Mouse (Mus musculus) ES-E14 (cell line): ENCODE measurements at regions not wholly inside any gene's neighbourhood (a gene's known extent, or its start where the extent isn't known, plus 50 kb on each side); places are given as distances from the start of the nearest gene placed in this dataset.

Source experiments
- DNase-seq: peaks from one replicate; pipeline ENCODE4 v3.0.0-alpha.2; 2013; ENCODE audit warnings: low read depth, low spot score
- H3K27ac ChIP-seq: 2 replicates; pipeline ENCODE4 v1.5.1; 2012; ENCODE audit warnings: low read depth, mild to moderate bottlenecking, low read length, moderate library complexity, mixed read lengths; ENCODE audit not compliant: poor library complexity, insufficient read depth, severe bottlenecking
- H3K36me3 ChIP-seq: 2 replicates; pipeline ENCODE4 v1.6.1; 2012; ENCODE audit warnings: mild to moderate bottlenecking, low read length, moderate library complexity, mixed read lengths; ENCODE audit not compliant: control insufficient read depth, poor library complexity, insufficient read depth, severe bottlenecking
- H3K4me1 ChIP-seq, 2 experiments: fragments of 150-350 bp in 1 of 2; sonication (generic) in 1 of 2; 2 replicates each; pipeline ENCODE4 v1.6.1; 2012; ENCODE audit warnings: low read length in 2 of 2, mild to moderate bottlenecking in 1 of 2, mixed read lengths in 1 of 2; ENCODE audit not compliant: control insufficient read depth in 2 of 2, insufficient read depth in 2 of 2, poor library complexity in 1 of 2
- H3K4me3 ChIP-seq, 2 experiments: fragments of 150-350 bp in 1 of 2; sonication (generic) in 1 of 2; 2 replicates each; pipeline ENCODE4 v1.5.1; 2012; ENCODE audit warnings: low read length in 2 of 2, low read depth in 1 of 2, mild to moderate bottlenecking in 1 of 2, mixed read lengths in 1 of 2; ENCODE audit not compliant: insufficient read depth in 1 of 2, poor library complexity in 1 of 2, severe bottlenecking in 1 of 2
- H3K9ac ChIP-seq: 2 replicates; pipeline ENCODE4 v1.6.1; 2012; ENCODE audit warnings: low read depth, mild to moderate bottlenecking, low read length, mixed read lengths; ENCODE audit not compliant: poor library complexity, insufficient read depth, severe bottlenecking
- H3K9me3 ChIP-seq: fragments of 150-350 bp; sonication (generic); 2 replicates; pipeline ENCODE4 v1.6.1; 2012; ENCODE audit warnings: low read depth, mild to moderate bottlenecking, low read length; ENCODE audit not compliant: control insufficient read depth, insufficient read depth
- CHD2 ChIP-seq: IDR thresholded peaks from 2 replicates; pipeline ENCODE4 v1.6.1; 2014; ENCODE audit warnings: mild to moderate bottlenecking, low read depth, low read length, inconsistent platforms
- HCFC1 ChIP-seq: IDR thresholded peaks from 2 replicates; pipeline ENCODE4 v1.6.1; 2012; ENCODE audit warnings: low read length, inconsistent platforms, borderline replicate concordance; ENCODE audit not compliant: insufficient read depth
- MAFK ChIP-seq: IDR thresholded peaks from 2 replicates; pipeline ENCODE4 v1.6.1; 2014; ENCODE audit warnings: mild to moderate bottlenecking, low read depth, low read length, inconsistent platforms; ENCODE audit not compliant: insufficient read depth
- ZC3H11A ChIP-seq: IDR thresholded peaks from 2 replicates; pipeline ENCODE4 v1.6.1; 2012; ENCODE audit warnings: low read depth, mild to moderate bottlenecking, inconsistent platforms, low read length, borderline replicate concordance
- ZNF384 ChIP-seq: IDR thresholded peaks from 2 replicates; pipeline ENCODE4 v1.6.1; 2012; ENCODE audit warnings: low read depth, low read length, inconsistent platforms
- in situ Hi-C, 2 experiments: fragments of 600-800 bp; cut with MboI; formaldehyde crosslinking; loops; one replicate each; pipeline ENCODE4 v1.15.1; 2025; ENCODE audit warnings: low sequenced_read_pairs in 2 of 2, inconsistent platforms in 1 of 2; ENCODE audit not compliant: unreplicated experiment in 2 of 2

DNA sequence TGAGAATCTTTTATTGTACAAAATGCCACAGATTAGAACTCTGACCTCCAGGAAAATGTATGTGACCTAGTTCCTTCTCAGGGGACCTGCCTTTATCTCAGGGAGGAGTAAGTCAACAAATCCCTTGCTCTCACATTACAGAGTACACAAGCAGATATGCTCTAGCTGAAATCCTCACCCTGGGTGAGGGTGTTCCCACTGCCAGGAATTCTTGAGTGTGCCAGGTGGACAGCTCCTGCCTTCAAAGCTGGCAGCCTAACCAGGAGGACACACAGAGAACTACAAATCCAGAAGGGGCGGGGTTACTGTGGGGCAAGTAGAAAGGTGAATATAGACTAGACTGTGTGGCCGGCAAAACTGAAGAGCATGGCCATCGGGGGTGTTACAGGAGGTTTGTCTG lies 141.9 kb upstream of the Cdyl start:
- Histone ChIP-seq H3K9ac (no peak overlapping the region), H3K36me3 (no peaks in the 10 kb centered on the region), H3K4me1 (no peaks in the 10 kb centered on the region), H3K9me3 (no peaks in the 10 kb centered on the region), H3K4me3 (no peak overlapping the region), H3K27ac (no peak overlapping the region)
- TF ChIP-seq MAFK (no peak), CHD2 (no peak), ZNF384 (no peak), ZC3H11A (no peak), HCFC1 (no peak)
- DNase-seq: no peak
- in situ Hi-C loops: no loop called here

DNA sequence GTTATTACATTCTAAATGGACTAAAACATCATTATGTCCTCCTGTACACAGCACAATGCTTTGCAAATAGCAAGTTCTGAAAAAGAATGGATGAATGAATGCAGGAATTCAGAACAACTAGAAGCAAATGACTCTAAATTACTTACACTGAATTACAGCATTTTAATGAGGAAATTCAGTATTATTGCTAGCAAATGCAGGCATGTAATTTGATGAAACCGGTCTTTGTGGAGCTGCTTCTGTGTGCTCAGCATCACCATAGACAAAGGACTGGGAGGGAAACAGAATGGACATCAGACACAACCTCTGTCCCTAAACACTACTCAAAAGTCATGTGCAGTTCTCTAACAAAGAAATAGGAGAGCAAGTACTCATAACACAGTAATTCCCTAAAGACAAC lies 137.4 kb upstream of the Cdyl start:
- TF ChIP-seq CHD2: no peak
- no peak for TF ChIP-seq MAFK
- TF ChIP-seq ZC3H11A: no peak
- TF ChIP-seq ZNF384: no peak
- no peak for TF ChIP-seq HCFC1
- H3K9ac ChIP-seq: no peak overlapping the region
- no peaks in the 10 kb centered on the region for H3K4me1 ChIP-seq
- no peaks in the 10 kb centered on the region for H3K9me3 ChIP-seq
- DNase-seq: no peak
- H3K27ac ChIP-seq: no peak overlapping the region
- H3K36me3 ChIP-seq: no peaks in the 10 kb centered on the region
- in situ Hi-C loops: no loop called here
- no peak overlapping the region for H3K4me3 ChIP-seq

DNA sequence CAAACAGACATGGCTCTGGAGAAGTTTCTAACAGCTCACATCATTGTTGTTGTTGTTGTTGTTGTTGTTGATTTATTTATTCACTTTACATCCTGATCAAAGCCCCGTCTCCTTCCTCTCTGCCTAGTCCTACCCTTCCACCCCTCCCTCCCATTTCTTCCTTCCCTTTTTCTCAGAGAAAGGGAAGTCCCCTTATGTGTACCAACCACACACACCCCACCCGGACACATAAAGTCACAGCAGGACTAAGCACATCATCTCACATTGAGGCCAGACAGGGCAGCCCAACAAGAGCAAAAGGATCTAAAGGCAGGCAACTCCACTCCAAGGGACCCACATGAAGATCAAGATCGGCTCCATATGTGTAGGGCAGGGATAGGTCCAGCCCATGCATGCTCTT lies 130.1 kb upstream of the Cdyl start:
- DNase-seq: no peak
- H3K9ac ChIP-seq: no peak overlapping the region
- no peaks in the 10 kb centered on the region for H3K4me1 ChIP-seq
- TF ChIP-seq MAFK: no peak
- TF ChIP-seq ZNF384: no peak
- no peak for TF ChIP-seq CHD2
- no peak for TF ChIP-seq HCFC1
- TF ChIP-seq ZC3H11A: no peak
- no peak overlapping the region for H3K27ac ChIP-seq
- no peaks in the 10 kb centered on the region for H3K36me3 ChIP-seq
- H3K9me3 ChIP-seq: no peaks in the 10 kb centered on the region
- in situ Hi-C loops: no loop called here
- H3K4me3 ChIP-seq: no peak overlapping the region

DNA sequence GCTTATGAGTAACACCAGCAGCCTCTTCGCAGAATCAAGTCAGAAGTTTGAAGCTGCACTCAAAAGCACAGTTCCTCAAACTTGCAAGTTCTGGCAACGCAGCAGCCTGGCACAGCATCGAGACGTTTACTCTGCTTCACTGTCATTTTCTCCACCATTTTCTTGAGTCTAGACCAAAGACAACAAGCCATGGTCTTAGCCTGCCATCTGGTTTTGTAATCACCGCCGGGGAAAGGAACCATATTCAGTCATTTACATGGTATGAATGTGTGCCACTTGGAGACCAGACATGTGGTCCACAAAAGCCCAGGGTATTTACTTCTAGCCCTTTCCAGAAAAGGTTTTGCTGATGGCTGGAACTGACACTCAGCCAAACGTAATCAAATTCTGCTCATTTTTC lies 122.5 kb upstream of the Cdyl start:
- no peak overlapping the region for H3K27ac ChIP-seq
- no peak overlapping the region for H3K4me3 ChIP-seq
- no peak overlapping the region for H3K9ac ChIP-seq
- H3K36me3 ChIP-seq: no peaks in the 10 kb centered on the region
- DNase-seq: no peak
- H3K4me1 ChIP-seq: no peaks in the 10 kb centered on the region
- no peak for TF ChIP-seq HCFC1
- no peak for TF ChIP-seq CHD2
- no peak for TF ChIP-seq MAFK
- no peak for TF ChIP-seq ZC3H11A
- TF ChIP-seq ZNF384: no peak
- in situ Hi-C loops: no loop called here
- H3K9me3 ChIP-seq: no peaks in the 10 kb centered on the region

DNA sequence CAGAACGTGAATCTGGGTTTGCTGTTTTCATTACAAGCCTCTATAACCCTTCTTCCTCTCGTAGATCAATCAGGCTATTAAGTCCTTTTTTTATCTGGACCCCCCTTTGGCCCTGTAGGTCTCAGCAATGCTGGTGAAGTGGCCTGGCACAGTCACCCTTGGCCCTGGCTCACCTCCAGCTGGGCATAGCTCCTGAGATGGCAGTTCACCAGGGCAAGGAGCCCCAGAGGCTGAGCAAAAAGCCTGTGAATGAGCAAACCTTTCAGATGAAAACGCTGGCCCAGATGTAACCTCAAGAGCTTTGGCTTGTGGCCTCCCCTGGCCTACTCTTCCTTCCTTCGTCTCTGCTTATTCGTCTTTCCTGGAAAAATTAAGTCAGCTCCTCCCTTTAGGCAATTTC lies 121.7 kb upstream of the Cdyl start:
- Histone ChIP-seq H3K9ac (no peak overlapping the region), H3K27ac (no peak overlapping the region), H3K9me3 (no peaks in the 10 kb centered on the region), H3K36me3 (no peaks in the 10 kb centered on the region), H3K4me3 (no peak overlapping the region), H3K4me1 (no peaks in the 10 kb centered on the region)
- in situ Hi-C loops: no loop called here
- no peak for DNase-seq
- TF ChIP-seq CHD2: no peak
- no peak for TF ChIP-seq ZNF384
- TF ChIP-seq ZC3H11A: no peak
